ENCODE assay signal across 11 mouse cellular contexts in the genomic region with DNA sequence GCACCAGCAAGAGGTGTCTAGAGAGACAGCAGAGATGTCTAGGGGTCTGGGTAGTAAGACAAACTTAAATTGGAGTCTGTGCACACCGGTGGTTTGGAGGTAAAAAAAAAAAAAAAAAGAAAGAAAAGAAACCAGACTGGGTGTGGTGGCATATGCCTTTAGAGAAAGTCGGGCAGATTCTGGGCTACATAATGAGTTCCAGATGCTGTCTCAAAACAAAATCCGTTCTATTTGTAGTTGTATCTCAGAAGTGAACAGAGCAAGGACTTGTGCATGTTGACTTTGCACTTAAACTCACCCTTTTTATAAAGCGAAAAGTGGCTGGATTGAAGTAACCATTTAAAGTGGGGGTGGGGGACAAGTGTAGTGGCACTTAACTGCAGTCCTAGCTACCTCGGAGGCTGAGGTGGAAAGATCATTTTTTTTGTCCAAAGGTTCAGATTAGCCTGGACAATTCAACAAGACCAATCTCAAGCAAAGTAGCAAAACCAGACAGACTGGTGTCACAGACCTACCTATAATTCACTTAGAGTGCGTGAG. TPM values are rescaled to one million over a fixed set of nuclear protein-coding genes. Genes with fewer than 3 reads are reported as not detected.
DNase-seq lines count a peak whose midpoint lies in the region; ATAC-seq and TF ChIP-seq lines count a peak whose summit lies in the region.
"Had no signal": no experiment of that assay in that cellular context is flagged by ENCODE, and none has a peak within 500 bp of the region (broad histone marks: within the 10 kb centered on the region; RNA-seq: fewer than 3 reads in every experiment).

No protein-coding gene starts in this region.

- H3K9me3 ChIP-seq in lung, embryonic 16.5 days (ENCODE audit: control insufficient read depth, low read length) = no peaks in the 10 kb centered on the region
- no peaks in the 10 kb centered on the region for H3K9me3 ChIP-seq in embryonic facial prominence, embryonic 15.5 days (replicated peaks)
- no peaks in the 10 kb centered on the region for H3K9me3 ChIP-seq in limb, embryonic 14.5 days (ENCODE audit: control insufficient read depth, low read length)
- H3K9me3 ChIP-seq in forebrain, embryonic 14.5 days (replicated peaks; ENCODE audit: control insufficient read depth, low read length) = no peaks in the 10 kb centered on the region
- H3K9me3 ChIP-seq in forebrain, postnatal 0 days (ENCODE audit: low read length) = no peaks in the 10 kb centered on the region
- H3K9me3 ChIP-seq: liver, embryonic 12.5 days; midbrain, embryonic 15.5 days; neural tube, embryonic 13.5 days had no signal

- H3K27ac ChIP-seq in lung, embryonic 16.5 days (ENCODE audit: low read length) = peak overlapping the region; percentile 10
- H3K27ac ChIP-seq in embryonic facial prominence, embryonic 15.5 days (replicated peaks) = peak overlapping the region; percentile 69
- H3K27ac ChIP-seq in limb, embryonic 14.5 days (replicated peaks; ENCODE audit: low read depth, low read length) = no peak overlapping the region
- H3K27ac ChIP-seq in forebrain, embryonic 14.5 days (ENCODE audit: low read depth, low read length) = no peak overlapping the region
- no peak overlapping the region for H3K27ac ChIP-seq in forebrain, postnatal 0 days (ENCODE audit: low read depth, low read length)
- H3K27ac ChIP-seq: liver, embryonic 12.5 days; neural tube, embryonic 13.5 days had no signal

- H3K9ac ChIP-seq in lung, embryonic 16.5 days (ENCODE audit: low read length) = no peak overlapping the region
- H3K9ac ChIP-seq in embryonic facial prominence, embryonic 15.5 days = no peak overlapping the region
- no peak overlapping the region for H3K9ac ChIP-seq in limb, embryonic 14.5 days (ENCODE audit: low read depth, low read length, severe bottlenecking)
- no peak overlapping the region for H3K9ac ChIP-seq in forebrain, embryonic 14.5 days (ENCODE audit: low read length)
- H3K9ac ChIP-seq in forebrain, postnatal 0 days = no peak overlapping the region
- H3K9ac ChIP-seq: liver, embryonic 12.5 days had no signal

- H3K4me1 ChIP-seq in lung, embryonic 16.5 days (replicated peaks; ENCODE audit: control insufficient read depth, insufficient read depth, low read length) = peaks cover 43% of the 10 kb centered on the region
- H3K4me1 ChIP-seq in embryonic facial prominence, embryonic 15.5 days = peaks cover 33% of the 10 kb centered on the region
- H3K4me1 ChIP-seq in limb, embryonic 14.5 days (ENCODE audit: control insufficient read depth, insufficient read depth, low read length) = peaks cover 26% of the 10 kb centered on the region
- peaks cover 8% of the 10 kb centered on the region for H3K4me1 ChIP-seq in forebrain, embryonic 14.5 days (ENCODE audit: control insufficient read depth, insufficient read depth, low read length)
- peaks cover 18% of the 10 kb centered on the region; the same call in 1 of the 2 replicates for H3K4me1 ChIP-seq in forebrain, postnatal 0 days (ENCODE audit: insufficient read depth)

- H3K4me2 ChIP-seq in lung, embryonic 16.5 days (ENCODE audit: low read depth, low read length) = 0 out of 2 replicates have a peak overlapping the region, but pooled peaks have one; percentile 9
- H3K4me2 ChIP-seq in embryonic facial prominence, embryonic 15.5 days (replicated peaks) = no peak overlapping the region
- peak overlapping the region; percentile 87; the same call in 1 of the 2 replicates for H3K4me2 ChIP-seq in limb, embryonic 14.5 days (replicated peaks; ENCODE audit: low read depth, low read length, severe bottlenecking)
- no peak overlapping the region for H3K4me2 ChIP-seq in forebrain, embryonic 14.5 days (ENCODE audit: low read length)
- H3K4me2 ChIP-seq in forebrain, postnatal 0 days (ENCODE audit: low read depth) = no peak overlapping the region

- TF ChIP-seq CTCF in forebrain, postnatal 0 days (IDR thresholded peaks at IDR 0.05; ENCODE audit: low read depth) = no peak

- H3K27me3 ChIP-seq in lung, embryonic 16.5 days (ENCODE audit: control insufficient read depth, insufficient read depth, low read depth, low read length) = no peaks in the 10 kb centered on the region
- no peaks in the 10 kb centered on the region for H3K27me3 ChIP-seq in embryonic facial prominence, embryonic 15.5 days
- H3K27me3 ChIP-seq in limb, embryonic 14.5 days (ENCODE audit: control insufficient read depth, insufficient read depth, low read length) = no peaks in the 10 kb centered on the region
- H3K27me3 ChIP-seq in forebrain, embryonic 14.5 days (replicated peaks; ENCODE audit: control insufficient read depth, insufficient read depth, low read length) = no peaks in the 10 kb centered on the region
- H3K27me3 ChIP-seq in forebrain, postnatal 0 days (ENCODE audit: insufficient read depth, low read length) = no peaks in the 10 kb centered on the region
- H3K27me3 ChIP-seq: liver, embryonic 12.5 days; midbrain, embryonic 15.5 days; neural tube, embryonic 13.5 days had no signal

- DNase-seq in lung, postnatal 14 days = no peak
- DNase-seq in limb, embryonic 14.5 days (ENCODE audit: low spot score) = peak; percentile 43
- DNase-seq in forebrain, embryonic 14.5 days (ENCODE audit: low spot score) = no peak
- no peak for DNase-seq in adrenal gland, postnatal 25 days
- DNase-seq in forebrain, postnatal 0 days = no peak

- TF ChIP-seq POLR2A in limb, embryonic 14.5 days (IDR thresholded peaks at IDR 0.05; ENCODE audit: borderline replicate concordance, extremely low read depth, insufficient read depth, insufficient read length) = no peak

- 0 out of 2 replicates have a peak, but pooled peaks cover under 1% of the 10 kb centered on the region for H3K36me3 ChIP-seq in lung, embryonic 16.5 days (ENCODE audit: control insufficient read depth, insufficient read depth, low read length)
- H3K36me3 ChIP-seq in embryonic facial prominence, embryonic 15.5 days = peaks cover 5% of the 10 kb centered on the region; the same call in 1 of the 2 replicates
- H3K36me3 ChIP-seq in limb, embryonic 14.5 days (ENCODE audit: control insufficient read depth, insufficient read depth, low read length) = peaks cover 13% of the 10 kb centered on the region; the same call in 1 of the 2 replicates
- H3K36me3 ChIP-seq in forebrain, embryonic 14.5 days (ENCODE audit: control insufficient read depth, insufficient read depth, low read length) = peaks cover 6% of the 10 kb centered on the region
- H3K36me3 ChIP-seq in forebrain, postnatal 0 days (ENCODE audit: insufficient read depth) = 0 out of 2 replicates have a peak, but pooled peaks cover 10% of the 10 kb centered on the region

- no peak overlapping the region for H3K4me3 ChIP-seq in lung, embryonic 16.5 days (ENCODE audit: low read length)
- H3K4me3 ChIP-seq in embryonic facial prominence, embryonic 15.5 days (replicated peaks) = no peak overlapping the region
- no peak overlapping the region for H3K4me3 ChIP-seq in limb, embryonic 14.5 days (replicated peaks; ENCODE audit: low read length)
- H3K4me3 ChIP-seq in forebrain, embryonic 14.5 days (ENCODE audit: low read depth, low read length) = no peak overlapping the region
- no peak overlapping the region for H3K4me3 ChIP-seq in forebrain, postnatal 0 days (ENCODE audit: low read depth, low read length)

- 39% methylated on average over 6 of the region's 6 CpGs for WGBS in lung, embryonic 16.5 days
- WGBS in embryonic facial prominence, embryonic 15.5 days = 27% methylated on average over 6 of the region's 6 CpGs
- 28% methylated on average over 6 of the region's 6 CpGs for WGBS in limb, embryonic 14.5 days
- 77% methylated on average over 6 of the region's 6 CpGs for WGBS in forebrain, embryonic 14.5 days
- WGBS in forebrain, postnatal 0 days = 72% methylated on average over 6 of the region's 6 CpGs

- no peak for ATAC-seq in lung, embryonic 16.5 days (ENCODE audit: low read depth)
- no peak for ATAC-seq in embryonic facial prominence, embryonic 15.5 days (ENCODE audit: insufficient number of reproducible peaks, low FRiP score, low TSS enrichment, low read depth)
- ATAC-seq in limb, embryonic 14.5 days (ENCODE audit: low FRiP score, low read depth) = no peak
- ATAC-seq in forebrain, embryonic 14.5 days = no peak
- no peak for ATAC-seq in forebrain, postnatal 0 days

RNA-seq across cellular contexts. Expression of gene Tmem110, which starts 0.9 kb away (rescaled TPM):
- polyA plus RNA-seq in lung, embryonic 16.5 days (2015; fragmentation: Nextera tagmentation; extraction: Ambion mirVana) = 27.0 and 38.3 TPM in 2 replicates
- 27.0 and 29.1 TPM in 2 replicates for polyA plus RNA-seq in embryonic facial prominence, embryonic 15.5 days (2015; fragmentation: Nextera tagmentation; extraction: Ambion mirVana)
- polyA plus RNA-seq in limb, embryonic 14.5 days (2012; rRNA removed) = 31.3 and 33.1 TPM in 2 replicates
- 33.4 and 35.8 TPM in 2 replicates for polyA plus RNA-seq in limb, embryonic 14.5 days (2014; fragmentation: Nextera tagmentation; extraction: Ambion mirVana)
- polyA plus RNA-seq in forebrain, embryonic 14.5 days (2014; fragmentation: Nextera tagmentation; extraction: Ambion mirVana) = 15.6 and 16.4 TPM in 2 replicates
- 15.4 and 27.1 TPM in 2 replicates for total RNA-seq in adrenal gland, postnatal 25 days (2021)
- total RNA-seq in forebrain, postnatal 0 days (2014; rRNA removed) = 18.6 and 19.0 TPM in 2 replicates
- 10.2 and 12.0 TPM in 2 replicates for polyA plus RNA-seq in forebrain, postnatal 0 days (2015; fragmentation: Nextera tagmentation; extraction: Ambion mirVana)

RNA-seq across cellular contexts. Expression of gene Mustn1, which starts 54.5 kb away (rescaled TPM):
- polyA plus RNA-seq in lung, embryonic 16.5 days (2015; fragmentation: Nextera tagmentation; extraction: Ambion mirVana) = 9.9 and 12.6 TPM in 2 replicates
- polyA plus RNA-seq in embryonic facial prominence, embryonic 15.5 days (2015; fragmentation: Nextera tagmentation; extraction: Ambion mirVana) = 20.0 and 29.0 TPM in 2 replicates
- 17.7 and 18.1 TPM in 2 replicates for polyA plus RNA-seq in limb, embryonic 14.5 days (2012; rRNA removed)
- polyA plus RNA-seq in limb, embryonic 14.5 days (2014; fragmentation: Nextera tagmentation; extraction: Ambion mirVana) = 18.8 and 24.8 TPM in 2 replicates
- 0.74 and 1.0 TPM in 2 replicates for polyA plus RNA-seq in forebrain, embryonic 14.5 days (2014; fragmentation: Nextera tagmentation; extraction: Ambion mirVana)
- total RNA-seq in adrenal gland, postnatal 25 days (2021) = 2.5 and 3.3 TPM in 2 replicates
- total RNA-seq in forebrain, postnatal 0 days (2014; rRNA removed) = 0.52 and 0.85 TPM in 2 replicates
- polyA plus RNA-seq in forebrain, postnatal 0 days (2015; fragmentation: Nextera tagmentation; extraction: Ambion mirVana) = 1.2 TPM in 2 replicates
- total RNA-seq: hematopoietic stem cell, adult 5-6 weeks had no signal

Comparison
In these comparisons a context has a peak if more than half of its experiments do, and no peak if none do; other contexts are left out.
1. H3K27ac ChIP-seq: peak in lung, embryonic 16.5 days (single experiment) and embryonic facial prominence, embryonic 15.5 days (single experiment); none in limb, embryonic 14.5 days (single experiment), forebrain, embryonic 14.5 days (single experiment) and forebrain, postnatal 0 days (single experiment).
2. H3K4me2 ChIP-seq: peak in lung, embryonic 16.5 days (single experiment) and limb, embryonic 14.5 days (single experiment); none in embryonic facial prominence, embryonic 15.5 days (single experiment), forebrain, embryonic 14.5 days (single experiment) and forebrain, postnatal 0 days (single experiment).